Mouse (Mus musculus) spleen, adult 2 months (tissue): ENCODE data around the gene Mxra8.

ENCODE experiments used
- CTCF ChIP-seq: fragments of 200-500 bp; IDR thresholded peaks from 2 replicates; pipeline ENCODE4 v1.5.1; 2011; ENCODE audit warnings: mild to moderate bottlenecking, inconsistent platforms; ENCODE audit not compliant: insufficient read depth, insufficient read length, insufficient replicate concordance; ENCODE audit errors: extremely low read depth
- POLR2A ChIP-seq: fragments of 200-500 bp; IDR thresholded peaks from 2 replicates; pipeline ENCODE4 v1.6.1; 2011; ENCODE audit warnings: low read depth, low read length, inconsistent platforms

DNA sequence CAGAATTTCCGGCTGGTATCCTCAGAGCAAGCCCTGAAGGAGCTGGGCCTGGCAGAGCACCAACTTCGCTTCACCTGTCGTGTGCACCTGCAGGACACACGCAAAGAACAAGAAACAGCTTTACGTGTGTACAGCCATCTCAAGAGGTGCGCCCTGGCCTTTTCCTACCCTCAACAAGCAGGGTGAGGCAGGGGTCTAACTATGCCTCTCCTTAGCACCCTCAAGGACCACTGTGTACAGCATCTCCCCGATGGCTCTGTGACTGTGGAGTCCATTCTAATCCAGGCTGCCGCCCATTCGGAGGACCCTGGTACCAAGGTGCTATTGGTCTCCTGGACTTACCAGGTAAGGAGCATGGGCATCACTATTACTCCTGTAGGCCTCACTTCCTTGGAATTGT lies 48.7 kb downstream of the Mxra8 start:
- TF ChIP-seq CTCF, result no peak
- no peak for TF ChIP-seq POLR2A
